Mouse (Mus musculus): ENCODE measurements at regions not wholly inside any gene's neighbourhood (a gene's known extent, or its start where the extent isn't known, plus 50 kb on each side); places are given as distances from the start of the nearest gene placed in this dataset.

GRCm38 (mm10) chr7:69992383-69993327 lies 373.9 kb downstream of the Nr2f2 start:
- Histone ChIP-seq H3K4me1 (peaks cover 8% of the 10 kb centered on the region; the same call in 1 of the 2 replicates), H3K27me3 (no peaks in the 10 kb centered on the region), H3K27ac (no peak overlapping the region; the same call in 1 of the 2 replicates), H3K4me3 (peak overlapping the region; percentile 30), H3K36me3 (no peaks in the 10 kb centered on the region), H3K9me3 (no peaks in the 10 kb centered on the region), H3K9ac (no peak overlapping the region), H3K4me2 (replicated peaks) (peak overlapping the region; percentile 60)
- 3% methylated on average over 21 of the region's 21 CpGs for WGBS
- ATAC-seq (ENCODE audit: insufficient number of reproducible peaks, insufficient read depth, low FRiP score, low TSS enrichment), result 0 out of 2 replicates have a peak, but pooled peaks have one; percentile 41

- Histone ChIP-seq H3K27ac (no peak overlapping the region; the same call in 1 of the 2 replicates), H3K4me2 (replicated peaks) (peak overlapping the region; percentile 60), H3K36me3 (no peaks in the 10 kb centered on the region), H3K4me3 (peak overlapping the region; percentile 30; the same call in 1 of the 2 replicates), H3K9me3 (no peaks in the 10 kb centered on the region), H3K9ac (no peak overlapping the region), H3K27me3 (no peaks in the 10 kb centered on the region), H3K4me1 (peaks cover 8% of the 10 kb centered on the region; the same call in 1 of the 2 replicates)
- 19% methylated on average over 3 of the region's 3 CpGs for WGBS
- ATAC-seq (ENCODE audit: insufficient number of reproducible peaks, insufficient read depth, low FRiP score, low TSS enrichment), result no peak
Observed at GRCm38 (mm10) chr7:69991982-69992381, 374.6 kb downstream of the Nr2f2 start.

- Histone ChIP-seq H3K9ac (no peak overlapping the region), H3K4me3 (no peak overlapping the region), H3K9me3 (no peaks in the 10 kb centered on the region), H3K36me3 (no peaks in the 10 kb centered on the region), H3K27me3 (no peaks in the 10 kb centered on the region), H3K4me1 (peaks cover 8% of the 10 kb centered on the region; the same call in 1 of the 2 replicates), H3K27ac (no peak overlapping the region), H3K4me2 (replicated peaks) (no peak overlapping the region)
- ATAC-seq (ENCODE audit: insufficient number of reproducible peaks, insufficient read depth, low FRiP score, low TSS enrichment), result no peak
- 20% methylated on average over 5 of the region's 5 CpGs for WGBS
Observed at GRCm38 (mm10) chr7:69988704-69989103, 377.8 kb downstream of the Nr2f2 start.

- Histone ChIP-seq H3K9me3 (no peaks in the 10 kb centered on the region), H3K36me3 (no peaks in the 10 kb centered on the region), H3K4me1 (no peaks in the 10 kb centered on the region), H3K27me3 (no peaks in the 10 kb centered on the region), H3K27ac (no peak overlapping the region), H3K4me3 (no peak overlapping the region), H3K4me2 (replicated peaks) (no peak overlapping the region), H3K9ac (no peak overlapping the region)
- ATAC-seq (ENCODE audit: insufficient number of reproducible peaks, insufficient read depth, low FRiP score, low TSS enrichment), result no peak
- WGBS, result 76% methylated on average over 2 of the region's 2 CpGs
Observed at GRCm38 (mm10) chr7:69981301-69981700, 385.2 kb downstream of the Nr2f2 start.

- Histone ChIP-seq H3K4me2 (replicated peaks) (no peak overlapping the region), H3K27ac (no peak overlapping the region), H3K27me3 (no peaks in the 10 kb centered on the region), H3K36me3 (no peaks in the 10 kb centered on the region), H3K4me1 (no peaks in the 10 kb centered on the region), H3K4me3 (no peak overlapping the region), H3K9me3 (no peaks in the 10 kb centered on the region), H3K9ac (no peak overlapping the region)
- WGBS, result 81% methylated on average over 3 of the region's 3 CpGs
- no peak for ATAC-seq (ENCODE audit: insufficient number of reproducible peaks, insufficient read depth, low FRiP score, low TSS enrichment)
Observed at GRCm38 (mm10) chr7:69976369-69976768, 390.2 kb downstream of the Nr2f2 start.

GRCm38 (mm10) chr7:69964002-69964401 lies 402.5 kb downstream of the Nr2f2 start:
- H3K4me1 ChIP-seq, result no peaks in the 10 kb centered on the region
- 45% methylated on average over 8 of the region's 8 CpGs for WGBS
- H3K9me3 ChIP-seq, result no peaks in the 10 kb centered on the region
- H3K9ac ChIP-seq, result no peak overlapping the region
- H3K4me2 ChIP-seq (replicated peaks), result no peak overlapping the region
- no peaks in the 10 kb centered on the region for H3K36me3 ChIP-seq
- no peak overlapping the region for H3K4me3 ChIP-seq
- no peak for ATAC-seq (ENCODE audit: insufficient number of reproducible peaks, insufficient read depth, low FRiP score, low TSS enrichment)
- H3K27me3 ChIP-seq, result no peaks in the 10 kb centered on the region
- H3K27ac ChIP-seq, result no peak overlapping the region

- Histone ChIP-seq H3K36me3 (no peaks in the 10 kb centered on the region), H3K4me1 (no peaks in the 10 kb centered on the region), H3K27me3 (no peaks in the 10 kb centered on the region), H3K4me2 (replicated peaks) (no peak overlapping the region), H3K9me3 (no peaks in the 10 kb centered on the region), H3K4me3 (no peak overlapping the region), H3K9ac (no peak overlapping the region), H3K27ac (no peak overlapping the region)
- WGBS, result 38% methylated on average over 6 of the region's 6 CpGs
- peak; percentile 79 for ATAC-seq (ENCODE audit: insufficient number of reproducible peaks, insufficient read depth, low FRiP score, low TSS enrichment)
Observed at GRCm38 (mm10) chr7:69950221-69950670, 416.3 kb downstream of the Nr2f2 start.

- no peaks in the 10 kb centered on the region for H3K27me3 ChIP-seq
- H3K9me3 ChIP-seq, result no peaks in the 10 kb centered on the region
- H3K9ac ChIP-seq, result no peak overlapping the region
- H3K36me3 ChIP-seq, result no peaks in the 10 kb centered on the region
- WGBS, result 50% methylated on average over 10 of the region's 10 CpGs
- H3K4me2 ChIP-seq (replicated peaks), result no peak overlapping the region
- H3K27ac ChIP-seq, result no peak overlapping the region
- no peak for ATAC-seq (ENCODE audit: insufficient number of reproducible peaks, insufficient read depth, low FRiP score, low TSS enrichment)
- no peaks in the 10 kb centered on the region for H3K4me1 ChIP-seq
- H3K4me3 ChIP-seq, result no peak overlapping the region
Observed at GRCm38 (mm10) chr7:69949647-69950121, 416.9 kb downstream of the Nr2f2 start.

- WGBS, result 82% methylated on average over 3 of the region's 3 CpGs
- Histone ChIP-seq H3K4me1 (no peaks in the 10 kb centered on the region), H3K4me2 (replicated peaks) (no peak overlapping the region), H3K9ac (no peak overlapping the region), H3K27me3 (no peaks in the 10 kb centered on the region), H3K9me3 (no peaks in the 10 kb centered on the region), H3K27ac (no peak overlapping the region), H3K36me3 (no peaks in the 10 kb centered on the region), H3K4me3 (no peak overlapping the region)
- ATAC-seq (ENCODE audit: insufficient number of reproducible peaks, insufficient read depth, low FRiP score, low TSS enrichment), result no peak
Observed at GRCm38 (mm10) chr7:69946396-69946795, 420.1 kb downstream of the Nr2f2 start.

- Histone ChIP-seq H3K27me3 (no peaks in the 10 kb centered on the region), H3K4me3 (no peak overlapping the region), H3K9ac (no peak overlapping the region), H3K36me3 (no peaks in the 10 kb centered on the region), H3K4me1 (no peaks in the 10 kb centered on the region), H3K27ac (no peak overlapping the region), H3K4me2 (replicated peaks) (no peak overlapping the region), H3K9me3 (no peaks in the 10 kb centered on the region)
- WGBS, result 94% methylated on average over 6 of the region's 6 CpGs
- no peak for ATAC-seq (ENCODE audit: insufficient number of reproducible peaks, insufficient read depth, low FRiP score, low TSS enrichment)
Observed at GRCm38 (mm10) chr7:69941881-69942280, 424.7 kb downstream of the Nr2f2 start.

- Histone ChIP-seq H3K27ac (no peak overlapping the region), H3K36me3 (no peaks in the 10 kb centered on the region), H3K4me3 (no peak overlapping the region), H3K9ac (no peak overlapping the region), H3K4me2 (replicated peaks) (no peak overlapping the region), H3K27me3 (no peaks in the 10 kb centered on the region), H3K9me3 (no peaks in the 10 kb centered on the region), H3K4me1 (no peaks in the 10 kb centered on the region)
- ATAC-seq (ENCODE audit: insufficient number of reproducible peaks, insufficient read depth, low FRiP score, low TSS enrichment), result no peak
- 82% methylated on average over 5 of the region's 5 CpGs for WGBS
Observed at GRCm38 (mm10) chr7:69925261-69925660, 441.3 kb downstream of the Nr2f2 start.

- Histone ChIP-seq H3K27me3 (no peaks in the 10 kb centered on the region), H3K27ac (no peak overlapping the region), H3K4me3 (no peak overlapping the region), H3K36me3 (no peaks in the 10 kb centered on the region), H3K9ac (no peak overlapping the region), H3K9me3 (no peaks in the 10 kb centered on the region), H3K4me1 (no peaks in the 10 kb centered on the region), H3K4me2 (replicated peaks) (no peak overlapping the region)
- ATAC-seq (ENCODE audit: insufficient number of reproducible peaks, insufficient read depth, low FRiP score, low TSS enrichment), result no peak
Observed at GRCm38 (mm10) chr7:69924551-69924950, 442.0 kb downstream of the Nr2f2 start.
